Mouse (Mus musculus): Measurements from ENCODE around the gene Kcnn1. TPM values are rescaled to one million over a fixed set of nuclear protein-coding genes. Genes with fewer than 3 reads are reported as not detected.

Gene Kcnn1
- polyA plus RNA-seq, 2 experiments, result 2.5 to 9.1 TPM

GRCm38 (mm10) chr8:70894771-70895545 is 31.9 kb upstream of the Kcnn1 start:
- Histone ChIP-seq H3K9me3 (ENCODE audit: control insufficient read depth, low read length) (no peaks in the 10 kb centered on the region), H3K4me1 (ENCODE audit: control insufficient read depth, insufficient read depth, low read length) (peaks cover 10% of the 10 kb centered on the region), H3K36me3 (ENCODE audit: control insufficient read depth, insufficient read depth, low read length) (peaks cover 30% of the 10 kb centered on the region), H3K9ac (ENCODE audit: low read depth, low read length, severe bottlenecking) (no peak overlapping the region), H3K27me3 (ENCODE audit: control insufficient read depth, insufficient read depth, low read length) (peaks cover 33% of the 10 kb centered on the region), H3K27ac (replicated peaks; ENCODE audit: low read depth, low read length) (no peak overlapping the region), H3K4me3 (replicated peaks; ENCODE audit: low read length) (no peak overlapping the region), H3K4me2 (replicated peaks; ENCODE audit: low read depth, low read length, severe bottlenecking) (no peak overlapping the region)
- ATAC-seq (ENCODE audit: low FRiP score, low read depth) (no peak), DNase-seq (ENCODE audit: low spot score) (no peak)
- TF ChIP-seq POLR2A (IDR thresholded peaks at IDR 0.05; ENCODE audit: borderline replicate concordance, extremely low read depth, insufficient read depth, insufficient read length), result no peak
- 92% methylated on average over 8 of the region's 8 CpGs for WGBS

GRCm38 (mm10) chr8:70894385-70894720 is 31.3 kb upstream of the Kcnn1 start:
- ATAC-seq (ENCODE audit: low FRiP score, low read depth) (no peak), DNase-seq (ENCODE audit: low spot score) (no peak)
- Histone ChIP-seq H3K9me3 (ENCODE audit: control insufficient read depth, low read length) (no peaks in the 10 kb centered on the region), H3K4me2 (replicated peaks; ENCODE audit: low read depth, low read length, severe bottlenecking) (no peak overlapping the region), H3K27ac (replicated peaks; ENCODE audit: low read depth, low read length) (no peak overlapping the region), H3K4me3 (replicated peaks; ENCODE audit: low read length) (no peak overlapping the region), H3K36me3 (ENCODE audit: control insufficient read depth, insufficient read depth, low read length) (peaks cover 30% of the 10 kb centered on the region), H3K9ac (ENCODE audit: low read depth, low read length, severe bottlenecking) (no peak overlapping the region), H3K27me3 (ENCODE audit: control insufficient read depth, insufficient read depth, low read length) (peaks cover 33% of the 10 kb centered on the region), H3K4me1 (ENCODE audit: control insufficient read depth, insufficient read depth, low read length) (peaks cover 10% of the 10 kb centered on the region)
- no peak for TF ChIP-seq POLR2A (IDR thresholded peaks at IDR 0.05; ENCODE audit: borderline replicate concordance, extremely low read depth, insufficient read depth, insufficient read length)
- WGBS, result 61% methylated on average over 2 of the region's 2 CpGs

- peaks cover 30% of the 10 kb centered on the region for H3K36me3 ChIP-seq (ENCODE audit: control insufficient read depth, insufficient read depth, low read length)
- no peak for TF ChIP-seq POLR2A (IDR thresholded peaks at IDR 0.05; ENCODE audit: borderline replicate concordance, extremely low read depth, insufficient read depth, insufficient read length)
- H3K27ac ChIP-seq (replicated peaks; ENCODE audit: low read depth, low read length), result no peak overlapping the region
- ATAC-seq (ENCODE audit: low FRiP score, low read depth), result peak; percentile 28; the same call in 1 of the 2 replicates
- WGBS, result 26% methylated on average over 12 of the region's 12 CpGs
- H3K4me2 ChIP-seq (replicated peaks; ENCODE audit: low read depth, low read length, severe bottlenecking), result no peak overlapping the region
- no peaks in the 10 kb centered on the region for H3K9me3 ChIP-seq (ENCODE audit: control insufficient read depth, low read length)
- peaks cover 33% of the 10 kb centered on the region for H3K27me3 ChIP-seq (ENCODE audit: control insufficient read depth, insufficient read depth, low read length)
- DNase-seq (ENCODE audit: low spot score), result peak; percentile 89
- H3K4me1 ChIP-seq (ENCODE audit: control insufficient read depth, insufficient read depth, low read length), result peaks cover 10% of the 10 kb centered on the region
- no peak overlapping the region for H3K9ac ChIP-seq (ENCODE audit: low read depth, low read length, severe bottlenecking)
- no peak overlapping the region for H3K4me3 ChIP-seq (replicated peaks; ENCODE audit: low read length)
Measured at GRCm38 (mm10) chr8:70893656-70894384, 30.8 kb upstream of the Kcnn1 start.

DNA sequence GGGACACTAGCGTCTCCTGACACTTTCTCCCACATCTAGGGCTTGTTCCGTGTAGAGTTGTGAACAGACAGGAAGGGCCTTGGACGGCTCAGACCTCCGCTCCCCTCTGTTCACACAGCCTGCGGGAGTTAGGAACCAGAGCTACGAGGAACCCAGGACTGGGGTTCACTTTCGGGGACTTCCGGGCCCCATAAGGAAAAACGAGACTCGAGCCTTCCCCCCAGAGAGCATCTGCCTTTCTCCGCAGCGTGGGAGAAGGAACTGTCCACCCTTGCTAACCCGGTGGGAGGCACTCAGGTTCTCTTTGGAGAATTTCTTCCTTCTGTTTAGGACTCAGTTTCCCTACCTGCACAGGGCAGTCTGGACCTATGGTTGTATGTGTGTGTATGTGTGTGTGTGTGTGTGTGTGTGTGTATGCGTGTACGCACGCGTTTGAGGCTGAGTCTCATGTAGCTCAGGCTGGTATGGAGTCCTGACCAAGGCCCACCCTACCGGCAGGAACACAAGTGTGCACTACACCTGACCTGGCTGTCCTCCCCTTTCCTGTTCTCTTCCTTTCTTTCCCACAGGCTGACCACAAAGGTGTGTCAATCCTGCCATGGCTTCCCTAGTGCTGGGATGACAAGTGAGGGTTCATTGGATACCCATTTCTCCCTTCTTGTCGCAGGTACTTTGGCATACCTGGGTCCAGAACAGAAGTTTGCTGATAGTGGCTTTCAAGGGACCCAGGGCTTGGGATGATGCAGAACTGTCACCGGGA is 30.0 kb upstream of the Kcnn1 start:
- TF ChIP-seq POLR2A (IDR thresholded peaks at IDR 0.05; ENCODE audit: borderline replicate concordance, extremely low read depth, insufficient read depth, insufficient read length), result no peak
- H3K9ac ChIP-seq (ENCODE audit: low read depth, low read length, severe bottlenecking), result peak overlapping the region; percentile 36
- WGBS, result 28% methylated on average over 18 of the region's 20 CpGs
- H3K9me3 ChIP-seq (ENCODE audit: control insufficient read depth, low read length), result no peaks in the 10 kb centered on the region
- H3K27ac ChIP-seq (replicated peaks; ENCODE audit: low read depth, low read length), result no peak overlapping the region
- H3K4me3 ChIP-seq (replicated peaks; ENCODE audit: low read length), result peak overlapping the region; percentile 31
- H3K36me3 ChIP-seq (ENCODE audit: control insufficient read depth, insufficient read depth, low read length), result peaks cover 30% of the 10 kb centered on the region
- no peak for DNase-seq (ENCODE audit: low spot score)
- H3K4me2 ChIP-seq (replicated peaks; ENCODE audit: low read depth, low read length, severe bottlenecking), result peak overlapping the region; percentile 47; the same call in 1 of the 2 replicates
- H3K27me3 ChIP-seq (ENCODE audit: control insufficient read depth, insufficient read depth, low read length), result peaks cover 33% of the 10 kb centered on the region
- no peak for ATAC-seq (ENCODE audit: low FRiP score, low read depth)
- H3K4me1 ChIP-seq (ENCODE audit: control insufficient read depth, insufficient read depth, low read length), result peaks cover 6% of the 10 kb centered on the region
